Mouse (Mus musculus) neutrophil, adult 59 days (primary cell): Measurements from ENCODE around the gene Gm20741. TPM values are rescaled to one million over a fixed set of nuclear protein-coding genes. Genes with fewer than 3 reads are reported as not detected.

Experiments
- total RNA-seq, 2 experiments: library from RNA; stranded (reverse); gene quantifications; 1 replicate in 1 of 2; 2 replicates in 1 of 2; pipeline ENCODE4 v1.2.4; 2023

Gm20741 gene
- total RNA-seq: not detected

DNA sequence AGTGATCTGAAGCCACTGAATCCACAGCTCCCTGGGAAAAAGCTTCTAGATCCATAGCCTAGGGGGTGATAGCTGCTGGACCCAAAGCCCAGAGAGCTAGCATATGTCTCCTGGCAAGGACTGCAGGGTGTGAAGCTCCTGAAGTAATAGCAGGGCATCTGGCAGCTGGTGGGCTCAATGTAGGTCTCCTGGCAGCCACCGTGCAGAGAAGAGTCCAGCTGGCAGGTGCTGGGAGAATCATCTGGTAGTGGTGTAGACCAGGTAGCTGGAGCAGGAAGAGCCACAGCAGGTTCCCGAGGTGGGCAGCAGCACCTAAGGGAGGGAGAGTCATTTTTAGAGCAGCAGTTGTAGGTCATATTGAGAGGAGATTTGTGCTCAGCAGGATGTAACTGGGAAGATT lies at the start of gene Gm20741:
Gene Gm20741, minus strand, starts transcription at position 394 of the 400 bp plus-strand sequence.

DNA sequence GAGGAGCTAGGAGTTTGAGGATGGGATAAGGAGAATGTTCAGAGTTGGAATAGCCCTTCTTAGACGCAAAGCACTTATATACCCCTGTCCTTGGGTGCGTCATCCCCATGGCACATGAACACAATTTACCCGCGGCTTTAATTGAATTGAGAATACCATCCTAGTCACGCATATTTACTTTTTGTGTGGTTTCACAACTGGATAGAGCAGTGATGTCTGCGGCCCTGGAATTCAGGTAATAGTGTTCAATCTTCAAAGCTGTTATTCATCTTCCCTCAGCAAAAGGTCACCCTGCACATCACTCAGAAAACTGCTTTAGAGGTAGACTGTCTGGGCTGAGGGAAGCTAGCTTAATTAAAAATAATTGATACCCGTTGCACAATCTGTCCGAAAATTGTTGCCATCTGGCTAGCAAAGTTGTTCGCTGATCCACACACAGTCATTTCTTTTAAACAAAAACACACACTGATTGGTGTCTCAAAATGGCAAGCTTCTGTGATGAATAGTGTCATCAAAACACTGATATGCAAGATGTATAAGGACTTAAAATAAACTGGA lies 14.2 kb upstream of the Gm20741 start, which contains the start of gene Krtap14:
Gene Krtap14, minus strand, starts transcription at position 51 of the 558 bp plus-strand sequence.

DNA sequence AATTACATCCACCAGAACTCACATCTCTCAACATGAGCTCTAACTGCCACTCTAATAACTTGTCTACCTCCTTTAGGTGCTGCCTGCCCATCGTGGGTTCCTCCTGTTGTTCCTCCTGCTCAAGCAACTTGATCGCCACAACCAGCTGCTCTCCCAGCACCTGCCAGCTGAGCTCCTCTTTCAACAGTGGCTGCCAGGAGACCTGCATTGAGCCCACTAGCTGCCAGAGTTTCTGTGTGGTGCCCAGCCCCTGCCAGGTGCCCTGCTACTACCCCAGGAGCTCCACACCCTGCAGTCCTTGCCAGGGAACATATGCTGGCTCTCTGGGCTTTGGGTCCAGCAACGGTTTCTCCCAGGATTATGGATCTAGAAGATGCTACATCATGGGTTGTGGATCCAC lies 8.0 kb upstream of the Gm20741 start, which contains the start of gene Krtap15:
Gene Krtap15, plus strand, starts transcription at position 150 of the 400 bp plus-strand sequence.

DNA sequence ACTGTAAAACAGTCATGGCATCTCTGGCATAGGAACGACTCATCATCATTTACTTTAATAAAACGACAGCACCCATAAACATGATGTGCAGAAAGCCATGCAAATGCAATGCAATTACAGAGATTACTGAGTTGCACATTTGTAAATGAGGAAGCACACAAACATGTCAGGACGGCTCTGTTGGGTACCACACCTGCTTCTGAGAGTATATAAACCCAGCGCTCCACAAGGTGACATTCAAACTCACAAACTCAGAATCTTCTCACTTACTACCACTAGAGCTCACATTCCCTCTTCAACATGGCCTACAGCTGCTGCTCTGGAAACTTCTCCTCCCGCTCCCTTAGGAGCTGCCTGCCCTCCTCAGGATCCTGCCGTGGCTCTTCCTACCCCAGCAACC lies 34.4 kb downstream of the Gm20741 start, which contains the start of gene Gm5965:
Gene Gm5965, plus strand, starts transcription at position 301 of the 400 bp plus-strand sequence.

DNA sequence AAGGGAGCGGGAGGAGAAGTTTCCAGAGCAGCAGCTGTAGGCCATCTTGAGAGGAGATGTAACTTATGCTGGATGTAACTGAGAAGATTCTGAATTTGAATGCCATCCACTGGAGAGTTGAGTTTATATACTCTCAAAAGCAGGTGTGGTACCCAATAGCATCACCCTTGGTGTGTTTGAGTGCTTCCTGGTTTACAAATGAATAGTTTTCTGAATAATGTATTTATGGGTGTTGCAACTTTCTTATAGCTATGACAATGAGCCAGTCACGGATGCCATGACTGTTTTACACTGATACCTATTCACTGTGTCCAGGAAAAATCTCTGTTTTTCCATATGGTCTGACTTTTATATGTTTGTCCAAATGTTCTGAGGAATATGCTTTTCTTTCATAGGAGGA lies 37.9 kb downstream of the Gm20741 start, which contains the start of gene 2310057N15Rik:
Gene 2310057N15Rik, minus strand, starts transcription at position 101 of the 400 bp plus-strand sequence.

Other genes starting within 250 kb of the Gm20741 start
- gene Cldn8, start 249.0 kb downstream of the Gm20741 start, total RNA-seq: not detected
- gene Krtap24-1, start 199.9 kb downstream of the Gm20741 start, total RNA-seq: not detected
- gene 2310079G19Rik, start 184.6 kb downstream of the Gm20741 start, total RNA-seq: not detected
- gene Krtap26-1, start 164.4 kb downstream of the Gm20741 start, total RNA-seq: not detected
- gene Krtap27-1, start 140.5 kb downstream of the Gm20741 start, total RNA-seq: not detected
- not detected for gene 2310061N02Rik, start 104.3 kb downstream of the Gm20741 start, total RNA-seq
- gene Krtap13-1, start 83.4 kb downstream of the Gm20741 start, total RNA-seq: not detected
- not detected for gene Krtap13, start 60.6 kb downstream of the Gm20741 start, total RNA-seq
- gene 2310034C09Rik, start 53.4 kb downstream of the Gm20741 start, total RNA-seq: not detected
- gene 2310057N15Rik, start 38.0 kb downstream of the Gm20741 start, total RNA-seq: not detected
- not detected for gene Gm5965, start 34.3 kb downstream of the Gm20741 start, total RNA-seq
- gene Krtap15, start 8.0 kb upstream of the Gm20741 start, total RNA-seq: not detected
- not detected for gene Krtap14, start 13.9 kb upstream of the Gm20741 start, total RNA-seq
- not detected for gene Krtap19-1, start 57.2 kb upstream of the Gm20741 start, total RNA-seq
- not detected for gene Krtap19-2, start 62.0 kb upstream of the Gm20741 start, total RNA-seq
- not detected for gene Krtap19-3, start 65.8 kb upstream of the Gm20741 start, total RNA-seq
- not detected for gene Krtap19-4, start 72.9 kb upstream of the Gm20741 start, total RNA-seq
- not detected for gene Krtap19-5, start 84.2 kb upstream of the Gm20741 start, total RNA-seq
- gene Krtap19-9b, start 120.0 kb upstream of the Gm20741 start, total RNA-seq: not detected
- gene Krtap16-3, start 150.7 kb upstream of the Gm20741 start, total RNA-seq: not detected
- gene Krtap22-2, start 198.5 kb upstream of the Gm20741 start, total RNA-seq: not detected
- not detected for gene Gm10229, start 203.1 kb upstream of the Gm20741 start, total RNA-seq
- not detected for gene Krtap6-1, start 219.5 kb upstream of the Gm20741 start, total RNA-seq
- not detected for gene Gm10228, start 229.3 kb upstream of the Gm20741 start, total RNA-seq
- gene Krtap6-5, start 235.7 kb upstream of the Gm20741 start, total RNA-seq: not detected